Mouse (Mus musculus): ENCODE measurements around the gene Phactr1.

DNA sequence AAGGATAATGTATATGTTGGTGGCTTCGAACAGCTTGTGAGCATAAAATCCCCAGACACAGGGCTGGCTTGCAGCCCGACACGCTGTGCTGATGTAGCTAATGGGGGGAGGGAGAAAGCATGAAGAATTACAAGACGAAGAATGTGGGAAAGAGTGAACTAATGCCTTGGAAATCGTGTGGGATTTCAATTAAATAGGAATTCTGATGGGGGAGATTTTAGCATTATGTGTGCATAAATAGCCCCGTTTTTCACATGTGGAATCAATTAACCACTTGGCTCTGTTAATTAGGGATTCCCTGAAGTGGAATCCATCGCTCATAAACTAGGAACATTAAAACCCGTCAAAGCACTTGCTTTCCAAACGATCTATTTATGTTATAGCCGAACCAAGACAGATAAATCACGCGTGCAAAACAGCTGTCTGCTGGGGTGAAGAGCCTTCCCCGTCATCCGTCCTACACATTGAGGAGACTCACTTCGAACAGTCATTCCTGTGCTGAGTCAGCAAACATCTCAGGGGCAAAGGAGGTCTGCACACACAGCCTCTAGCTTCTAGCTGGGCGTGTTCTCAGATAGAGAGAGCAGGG is 254.2 kb downstream of the Phactr1 start:
- no peak for TF ChIP-seq CTCF (IDR thresholded peaks at IDR 0.05; ENCODE audit: control insufficient read depth, insufficient read depth, low read length)
- TF ChIP-seq POLR2A (IDR thresholded peaks at IDR 0.05; ENCODE audit: borderline replicate concordance, control insufficient read depth, low read depth, low read length), result no peak

All from bone marrow, adult 2 months (tissue).